Mouse (Mus musculus) embryonic stem cell, embryonic (primary cell): Measurements from ENCODE around the gene Pgpep1.

ENCODE experiments used
- CTCF ChIA-PET, 4 experiments: fragments of 300-600 bp in 2 of 4; fragments of 350-600 bp in 2 of 4; sonication (Branson Sonifier 250); formaldehyde crosslinking; loops; one replicate each; lab custom pipeline; 2022; ENCODE audit warnings: inconsistent platforms in 2 of 4; lab: Charles Lee
- POLR2A ChIA-PET, 4 experiments: fragments of 300-600 bp in 2 of 4; fragments of 350-600 bp in 2 of 4; sonication (Branson Sonifier 250); formaldehyde crosslinking; loops; one replicate each; lab custom pipeline; 2022; ENCODE audit warnings: antibody characterized with exemption in 4 of 4, inconsistent platforms in 1 of 4; lab: Charles Lee

Gene Pgpep1

DNA sequence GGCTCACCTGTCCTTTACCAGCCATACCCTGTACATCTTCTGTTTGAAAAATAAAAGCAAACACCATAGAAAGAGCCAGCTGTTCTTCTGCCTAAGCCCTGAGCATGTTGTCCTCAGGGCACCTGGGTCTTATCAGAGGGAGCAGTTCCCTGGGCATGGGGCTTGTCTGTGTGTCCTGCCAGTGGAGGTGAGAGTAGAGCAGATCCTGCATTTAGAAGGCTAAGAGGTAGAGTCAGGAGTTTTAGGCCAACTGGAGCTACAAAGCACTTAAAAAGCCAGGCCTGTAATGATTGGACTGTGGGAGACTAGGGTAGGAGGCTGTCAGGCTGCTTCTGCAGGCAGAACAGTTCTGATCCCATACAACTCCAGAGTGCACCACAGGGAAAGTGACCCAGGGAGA is 18.5 kb upstream of the Pgpep1 start:
- ChIA-PET CTCF (interaction anchor here in 1 of 4 experiments (0.6 kb wide), 2 partner anchors 116 to 166 kb away, joined by 3 read pairs; no protein-coding TSS in a partner anchor), POLR2A (interaction anchor here in 3 of 4 experiments (1.0 to 21.3 kb wide), 10 partner anchors 10 to 161 kb away, joined by 3 to 1467 read pairs (median 7); partner anchors contain the start of genes Jund (in 3 of the 3), Iqcn (in 2 of the 3), Arrdc2 (in 1 of the 3) and Pgpep1 (in 1 of the 3))

DNA sequence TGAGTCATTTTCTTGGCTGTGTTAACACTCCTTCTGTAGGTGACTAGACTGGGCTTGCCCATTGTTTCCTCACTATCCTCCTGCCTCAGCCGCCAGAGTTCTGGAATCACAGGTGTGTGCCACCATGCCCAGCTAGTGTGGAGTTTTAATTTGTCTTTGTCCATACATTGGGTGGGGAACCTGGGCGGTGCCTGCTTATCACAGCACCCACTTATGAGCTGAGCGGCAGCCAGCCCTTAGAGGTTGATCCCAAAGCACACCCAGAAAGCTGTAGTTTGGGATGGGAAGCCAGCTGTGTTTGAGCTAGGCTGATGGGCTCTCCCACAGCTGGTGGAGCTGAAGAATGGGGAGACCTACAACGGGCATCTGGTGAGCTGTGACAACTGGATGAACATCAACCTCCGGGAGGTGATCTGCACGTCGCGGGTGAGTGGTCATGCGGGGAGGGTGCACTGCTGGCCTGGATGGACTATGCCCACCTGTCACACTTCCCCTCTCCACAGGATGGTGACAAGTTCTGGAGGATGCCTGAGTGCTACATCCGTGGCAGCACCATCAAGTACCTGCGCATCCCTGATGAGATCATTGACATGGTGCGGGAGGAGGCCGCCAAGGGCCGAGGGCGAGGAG is 17.4 kb upstream of the Pgpep1 start:
- POLR2A ChIA-PET, result interaction anchor here in 3 of 4 experiments (0.5 to 21.3 kb wide), 18 partner anchors 8 to 527 kb away, joined by 3 to 1467 read pairs (median 4); partner anchors contain the start of genes Jund (in 3 of the 3) and Iqcn (in 2 of the 3)
- CTCF ChIA-PET, result interaction anchor here in 2 of 4 experiments (0.6 to 1.0 kb wide), 2 partner anchors 41 to 179 kb away, joined by 3 to 5 read pairs; partner anchors contain the start of gene Gm3336 (in 1 of the 2)

DNA sequence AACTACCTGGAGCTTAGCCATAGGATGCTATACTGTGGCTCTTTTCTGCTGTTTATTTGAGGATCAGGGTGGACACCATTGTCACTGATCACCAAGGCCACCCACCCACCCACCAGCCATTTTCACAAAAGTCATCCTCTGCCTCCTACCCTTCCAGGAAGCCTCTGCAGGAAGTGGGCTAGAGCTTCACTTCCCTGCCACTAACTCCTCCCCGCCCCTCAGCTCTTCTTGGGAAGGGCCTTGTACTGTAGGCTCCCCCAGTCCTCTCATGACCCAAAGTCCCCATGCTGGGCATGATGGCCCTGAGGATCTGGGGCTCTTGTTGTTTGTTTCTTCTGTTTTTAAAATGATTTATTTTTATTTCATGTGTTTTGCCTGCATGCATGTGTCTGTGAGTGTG is 15.1 kb upstream of the Pgpep1 start:
- ChIA-PET POLR2A (interaction anchor here (0.6 to 21.3 kb wide), 45 partner anchors 9 to 230 kb away, joined by 3 to 1467 read pairs (median 12); partner anchors contain the start of genes Jund (in 4 of the 4), Arrdc2 (in 2 of the 4), Gdf15 (in 2 of the 4) and Iqcn (in 2 of the 4)), CTCF (interaction anchor here in 2 of 4 experiments (0.7 to 5.6 kb wide), 6 partner anchors 16 to 172 kb away, joined by 3 to 93 read pairs (median 4); partner anchors contain the start of gene Jund (in 1 of the 2))

DNA sequence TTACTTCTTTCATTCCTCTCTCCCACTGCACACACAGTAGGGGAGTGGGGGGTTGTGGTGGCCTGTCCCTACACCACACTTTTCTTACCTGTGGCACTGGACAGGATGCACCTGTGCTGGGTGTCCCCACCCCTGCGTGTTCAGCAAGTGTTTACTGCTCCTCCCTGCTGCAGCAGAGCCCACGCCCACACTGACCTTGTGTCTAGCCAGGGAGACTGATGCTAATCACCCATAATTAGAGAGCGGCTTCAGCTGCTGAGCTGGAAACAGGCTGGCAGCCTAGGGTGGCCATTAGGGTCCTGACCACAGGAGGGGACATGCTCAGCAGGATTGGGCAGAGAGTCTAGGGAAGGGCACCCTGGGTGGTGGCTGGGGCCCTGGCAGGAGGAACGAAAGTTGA is 14.5 kb upstream of the Pgpep1 start:
- CTCF ChIA-PET, result interaction anchor here in 3 of 4 experiments (0.6 to 5.6 kb wide), 10 partner anchors 17 to 278 kb away, joined by 3 to 93 read pairs (median 5); partner anchors contain the start of gene Jund (in 1 of the 3)

DNA sequence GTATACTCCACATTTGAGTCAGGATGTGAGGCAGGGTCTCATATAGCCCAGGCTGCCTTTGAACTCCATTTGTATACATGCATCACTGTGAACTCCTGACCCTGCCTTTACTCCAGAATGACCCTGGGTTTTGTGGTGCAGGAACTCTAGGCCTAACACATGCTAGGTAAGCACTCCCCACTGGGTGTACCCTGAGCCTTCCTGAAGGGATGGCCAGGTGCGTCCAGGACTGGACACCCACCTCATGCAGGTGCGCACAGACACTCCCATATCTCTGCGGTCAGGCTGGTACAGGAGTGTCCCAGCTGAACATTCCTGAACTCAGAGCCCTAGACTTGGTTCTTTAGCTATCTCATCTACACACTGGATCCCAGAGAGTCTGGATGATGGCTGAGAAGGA is 13.9 kb upstream of the Pgpep1 start:
- POLR2A ChIA-PET, result interaction anchor here (0.6 to 21.3 kb wide), 114 partner anchors 8 to 896 kb away, joined by 3 to 1467 read pairs (median 8); partner anchors contain the start of genes Jund (in 4 of the 4), Arrdc2 (in 3 of the 4), Fkbp8 (in 3 of the 4) and Iqcn (in 3 of the 4)
- CTCF ChIA-PET, result interaction anchor here (0.6 to 5.6 kb wide), 25 partner anchors 14 to 388 kb away, joined by 3 to 93 read pairs (median 6); partner anchors contain the start of genes Gm3336 (in 2 of the 4), Jund (in 2 of the 4), Mpv17l2 (in 1 of the 4) and Pgpep1 (in 1 of the 4)

More for the DNA sequence above, 14.5 kb upstream of the Pgpep1 start:
- POLR2A ChIA-PET, result interaction anchor here (0.8 to 21.3 kb wide), 56 partner anchors 9 to 895 kb away, joined by 3 to 1467 read pairs (median 12); partner anchors contain the start of genes Jund (in 4 of the 4), Iqcn (in 3 of the 4), Arrdc2 (in 2 of the 4) and Gdf15 (in 2 of the 4)

DNA sequence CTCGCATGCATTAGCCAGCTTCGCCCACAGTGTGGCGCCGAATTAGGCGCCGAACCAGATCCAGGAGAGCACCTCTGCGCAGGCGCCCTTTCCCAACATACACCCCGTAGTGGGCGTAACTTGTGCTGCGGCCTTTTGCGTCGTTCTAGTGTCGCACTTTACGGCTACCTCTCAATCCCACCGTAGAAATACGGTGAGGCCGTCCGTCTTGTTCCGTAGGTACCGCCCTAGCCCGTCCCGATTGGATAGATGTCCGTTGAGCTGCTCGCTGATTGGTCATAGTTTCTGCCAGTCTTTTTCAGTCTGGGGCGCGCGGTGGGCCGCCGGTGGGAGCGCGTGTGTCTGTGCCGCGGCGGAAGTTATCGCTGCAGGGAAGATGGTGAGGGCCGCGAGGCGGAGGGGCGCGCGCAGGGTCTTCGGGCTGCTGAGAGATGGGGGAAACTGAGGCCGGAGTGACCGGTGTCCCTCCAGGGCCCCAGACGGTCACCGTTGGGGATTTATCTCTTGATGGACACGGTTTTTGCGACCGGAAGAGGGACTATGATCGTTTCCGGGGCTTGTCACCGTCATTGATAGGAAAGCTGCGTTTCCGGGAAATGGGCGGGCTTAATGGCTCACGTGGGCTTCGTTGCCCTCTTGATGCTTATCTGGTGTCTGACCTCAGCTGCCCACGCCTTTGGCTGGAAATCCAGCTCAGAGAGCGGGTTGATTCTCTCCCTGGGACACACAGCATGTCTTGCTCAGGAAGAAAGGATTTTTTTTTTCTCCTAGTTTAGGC is 13.1 kb upstream of the Pgpep1 start, which contains the start of gene Lsm4:
Gene Lsm4, plus strand, starts transcription at position 170 of the 778 bp plus-strand sequence.
- CTCF ChIA-PET, result interaction anchor here (0.5 to 5.6 kb wide), 68 partner anchors 9 to 1314 kb away, joined by 3 to 93 read pairs (median 4); partner anchors contain the start of genes Gm3336 (in 3 of the 4), Jund (in 3 of the 4), Arrdc2 (in 2 of the 4) and Isyna1 (in 1 of the 4)
- POLR2A ChIA-PET, result interaction anchor here (0.6 to 21.3 kb wide), 153 partner anchors 8 to 1464 kb away, joined by 3 to 1467 read pairs (median 5); partner anchors contain the start of genes Arrdc2 (in 4 of the 4), Fkbp8 (in 4 of the 4), Jund (in 4 of the 4) and Kxd1 (in 4 of the 4)

DNA sequence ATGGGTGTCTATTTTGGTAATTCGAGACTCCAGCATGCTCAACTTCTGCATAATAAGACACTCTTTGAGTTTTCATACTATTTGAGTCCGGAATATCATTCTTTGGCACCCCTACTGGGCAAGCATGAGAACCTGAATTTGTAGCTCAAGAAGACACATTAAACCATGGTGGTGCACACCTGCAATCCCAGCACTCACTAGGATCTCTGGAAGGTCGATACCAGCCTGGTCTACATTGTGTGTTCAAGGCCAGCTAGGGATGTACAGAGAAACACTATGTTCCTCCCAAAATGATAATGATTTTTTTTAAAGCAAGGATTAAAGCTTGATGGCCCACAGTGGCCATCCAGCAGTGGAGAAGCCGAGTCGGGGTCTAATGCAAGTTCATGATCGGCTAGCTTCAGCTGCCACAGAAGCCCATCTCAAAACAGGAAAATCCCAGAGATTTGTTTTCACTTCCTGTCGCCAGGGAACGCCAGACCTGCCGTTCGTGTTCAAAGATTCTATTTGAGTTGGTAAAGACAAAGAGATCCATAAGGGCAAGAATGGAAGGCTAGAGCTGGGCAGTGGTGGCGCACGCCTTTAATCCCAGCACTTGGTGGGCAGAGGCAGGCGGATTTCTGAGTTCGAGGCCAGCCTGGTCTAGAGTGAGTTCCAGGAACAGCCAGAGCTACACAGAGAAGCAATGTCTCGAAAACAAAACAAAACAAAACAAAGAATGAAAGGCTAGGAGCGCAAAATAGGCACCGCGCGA is 12.3 kb upstream of the Pgpep1 start:
- CTCF ChIA-PET, result interaction anchor here (0.6 to 5.6 kb wide), 69 partner anchors 8 to 576 kb away, joined by 3 to 93 read pairs (median 5); partner anchors contain the start of genes Jund (in 3 of the 4), Arrdc2 (in 2 of the 4), Gm3336 (in 2 of the 4) and Isyna1 (in 1 of the 4)
- POLR2A ChIA-PET, result interaction anchor here (0.6 to 21.3 kb wide), 130 partner anchors 7 to 1464 kb away, joined by 3 to 1467 read pairs (median 6); partner anchors contain the start of genes Arrdc2 (in 4 of the 4), Jund (in 4 of the 4), Ssbp4 (in 4 of the 4) and Iqcn (in 3 of the 4)

DNA sequence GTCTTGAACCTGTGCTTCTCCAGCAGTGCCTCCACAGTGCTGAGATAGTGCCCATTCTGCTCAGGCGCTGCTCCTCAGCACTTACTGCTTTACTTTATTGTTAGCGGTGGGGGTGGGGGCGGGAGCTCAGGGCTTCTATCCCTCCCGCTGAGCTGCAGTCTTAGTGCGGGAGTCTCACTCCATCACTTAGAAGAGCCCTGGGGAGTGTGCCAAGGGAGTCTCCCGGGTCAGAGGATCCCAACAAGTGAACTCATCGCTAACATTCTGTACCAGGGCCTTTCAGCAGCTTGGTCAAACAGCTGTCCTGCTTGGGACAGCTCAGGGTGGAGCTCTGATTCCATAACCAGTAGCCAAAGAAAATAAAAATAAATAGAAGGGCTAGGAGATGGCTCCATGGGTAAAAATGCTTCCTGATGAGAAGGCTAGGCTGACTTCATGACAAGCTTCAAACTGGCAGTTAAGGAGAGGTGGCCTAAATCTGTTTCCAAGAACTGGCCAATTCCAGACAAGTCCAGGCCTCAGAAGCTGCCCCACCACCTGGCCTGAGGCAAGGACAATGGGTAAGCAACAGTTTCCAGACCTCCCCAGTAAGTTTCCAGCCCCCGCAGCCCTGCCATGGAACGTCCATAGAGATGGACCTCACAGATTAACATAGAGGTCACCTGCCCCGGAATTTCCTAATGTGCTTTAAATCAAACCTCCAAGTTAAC is 11.6 kb upstream of the Pgpep1 start:
- ChIA-PET POLR2A (interaction anchor here (0.6 to 21.3 kb wide), 55 partner anchors 9 to 226 kb away, joined by 3 to 1467 read pairs (median 11); partner anchors contain the start of genes Jund (in 4 of the 4), Pgpep1 (in 3 of the 4), Ssbp4 (in 3 of the 4) and Iqcn (in 2 of the 4)), CTCF (interaction anchor here (0.7 to 5.6 kb wide), 32 partner anchors 9 to 310 kb away, joined by 3 to 93 read pairs (median 6); partner anchors contain the start of genes Jund (in 3 of the 4), Arrdc2 (in 1 of the 4), Gm3336 (in 1 of the 4) and Pgpep1 (in 1 of the 4))

DNA sequence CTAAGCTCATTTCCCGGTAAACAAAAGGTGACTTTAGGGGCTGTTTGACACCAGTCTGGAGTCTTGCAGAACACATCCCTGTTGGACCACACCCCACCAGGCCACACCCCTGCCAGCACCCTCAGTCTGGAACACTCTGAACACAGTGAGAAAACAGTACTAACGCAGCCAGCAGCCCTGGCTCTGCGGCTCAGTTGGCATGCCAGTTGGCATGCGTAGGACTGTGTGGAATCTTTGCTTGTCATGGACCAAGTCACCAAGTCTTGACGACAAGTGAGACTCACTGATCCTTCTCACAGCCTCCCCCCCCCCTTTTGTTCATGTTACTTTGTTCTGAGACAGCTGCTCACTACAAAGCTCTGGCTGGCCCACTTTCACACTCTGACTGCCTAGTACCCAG is 6.9 kb upstream of the Pgpep1 start:
- POLR2A ChIA-PET, result interaction anchor here (0.6 to 11.3 kb wide), 41 partner anchors 7 to 819 kb away, joined by 3 to 164 read pairs (median 4); partner anchors contain the start of genes Jund (in 4 of the 4), Arrdc2 (in 2 of the 4), Ell (in 1 of the 4) and Iqcn (in 1 of the 4)
- CTCF ChIA-PET, result interaction anchor here (0.6 to 4.1 kb wide), 21 partner anchors 7 to 305 kb away, joined by 3 to 16 read pairs (median 4); partner anchors contain the start of genes Arrdc2 (in 1 of the 4), Jund (in 1 of the 4), Lrrc25 (in 1 of the 4) and Mast3 (in 1 of the 4)

DNA sequence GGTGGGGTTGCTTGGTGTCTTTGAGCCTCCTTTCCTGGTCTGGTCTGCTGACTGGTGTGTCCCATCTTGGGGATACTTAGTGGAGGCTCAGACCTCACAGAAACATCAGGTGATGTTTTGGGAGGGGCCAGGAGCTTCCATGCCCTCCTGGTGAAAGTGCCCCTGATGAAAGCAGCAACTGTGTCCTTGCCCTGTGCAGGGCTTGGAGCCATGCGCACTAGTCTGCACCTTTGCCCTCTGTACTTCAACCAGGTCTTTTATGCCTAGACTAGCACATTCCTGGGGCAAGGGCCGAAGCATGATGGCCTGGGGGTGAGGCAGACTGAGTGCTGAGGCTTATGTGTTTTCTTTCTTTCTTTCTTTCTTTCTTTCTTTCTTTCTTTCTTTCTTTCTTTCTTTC is 5.4 kb upstream of the Pgpep1 start:
- ChIA-PET POLR2A (interaction anchor here in 2 of 4 experiments (0.9 to 11.3 kb wide), 16 partner anchors 9 to 198 kb away, joined by 3 to 164 read pairs (median 8); partner anchors contain the start of genes Jund (in 2 of the 2), Kcnn1 (in 1 of the 2) and Lsm4 (in 1 of the 2)), CTCF (no interaction called here)

DNA sequence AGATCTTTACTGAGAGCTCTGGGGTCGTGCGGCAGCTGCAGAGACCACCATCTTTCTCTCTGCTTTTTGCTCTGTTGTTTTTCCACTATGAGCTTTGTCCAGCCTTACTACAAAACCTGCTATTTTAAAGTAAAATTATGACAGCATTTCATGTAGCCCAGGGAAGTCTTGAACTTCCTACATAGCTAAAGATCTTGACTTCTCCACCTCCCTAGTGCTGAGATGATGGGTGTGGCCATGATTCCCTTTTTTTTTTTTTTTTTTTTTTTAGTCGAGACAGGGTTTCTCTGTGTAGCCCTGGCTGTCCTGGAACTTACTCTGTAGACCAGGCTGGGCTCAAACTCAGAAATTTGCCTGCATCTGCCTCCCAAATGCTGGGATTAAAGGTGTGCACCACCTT is 4.4 kb upstream of the Pgpep1 start:
- CTCF ChIA-PET, result interaction anchor here in 2 of 4 experiments (0.6 to 1.2 kb wide), 2 partner anchors 8 to 330 kb away, joined by 6 to 9 read pairs; partner anchors contain the start of gene Lsm4 (in 1 of the 2)
- POLR2A ChIA-PET, result interaction anchor here (0.5 to 7.6 kb wide), 13 partner anchors 8 to 391 kb away, joined by 3 to 164 read pairs (median 4); partner anchors contain the start of genes Jund (in 3 of the 4) and Lsm4 (in 2 of the 4)

DNA sequence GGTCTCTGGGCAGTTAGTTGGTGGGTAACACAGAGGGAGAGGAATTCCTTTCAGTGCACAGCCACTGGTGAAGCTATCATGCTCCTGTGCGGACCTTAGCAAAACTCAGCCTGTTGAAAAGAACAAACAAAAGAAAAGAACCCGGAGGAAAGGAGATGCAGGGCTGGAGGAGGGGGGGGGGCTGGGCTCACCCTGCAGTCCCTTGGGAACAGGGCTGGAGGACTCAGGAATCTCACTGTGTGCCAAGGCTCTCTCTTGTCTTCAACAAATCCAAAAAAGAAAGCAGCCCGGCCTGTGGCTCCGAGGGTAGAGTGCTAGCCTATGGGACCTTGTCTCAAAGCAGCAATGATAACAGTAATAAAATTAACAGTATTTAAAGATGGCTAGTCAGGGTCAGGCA is 3.5 kb upstream of the Pgpep1 start:
- POLR2A ChIA-PET, result interaction anchor here in 2 of 4 experiments (1.5 to 7.6 kb wide), 7 partner anchors 8 to 35 kb away, joined by 3 to 164 read pairs (median 8); partner anchors contain the start of genes Jund (in 2 of the 2) and Lsm4 (in 2 of the 2)
- CTCF ChIA-PET, result no interaction called here

DNA sequence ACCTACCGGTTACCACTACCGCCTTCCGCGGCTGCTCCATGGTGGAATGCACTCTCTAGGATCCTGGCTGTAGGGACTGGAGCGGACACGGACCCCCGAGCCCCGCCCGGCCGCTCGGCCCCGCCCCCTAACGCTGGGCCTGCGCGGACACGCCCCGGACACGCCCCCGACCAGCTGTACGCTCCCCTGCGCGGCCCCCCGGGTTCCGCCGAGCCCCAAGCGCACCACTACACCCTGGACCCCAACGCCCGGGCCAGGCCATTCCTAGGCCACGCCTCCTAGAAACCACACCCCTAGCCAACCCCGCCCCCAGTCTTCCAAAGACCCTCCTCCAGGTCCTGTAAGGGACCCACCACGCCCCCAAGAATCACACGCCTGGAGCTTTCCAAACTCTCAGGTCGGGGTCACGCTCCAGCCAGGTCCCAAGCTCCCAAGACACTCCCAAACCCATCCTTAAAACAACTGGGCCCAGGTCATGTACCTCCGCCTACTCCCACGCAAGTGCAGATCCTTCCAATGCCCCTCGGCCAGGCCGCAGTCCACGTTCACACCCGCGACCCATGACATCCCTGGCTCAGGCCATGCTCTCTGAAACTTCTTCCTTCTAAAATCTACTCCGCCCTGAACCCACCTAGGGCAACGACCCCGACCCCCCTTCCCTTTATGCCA is 450 bp downstream of the Pgpep1 start:
- ChIA-PET POLR2A (interaction anchor here (0.5 to 27.2 kb wide), 102 partner anchors 9 to 1657 kb away, joined by 3 to 1017 read pairs (median 5); partner anchors contain the start of genes Jund (in 3 of the 4), Lsm4 (in 3 of the 4), Gm3336 (in 2 of the 4) and Lrrc25 (in 2 of the 4)), CTCF (interaction anchor here (0.6 to 2.8 kb wide), 24 partner anchors 9 to 288 kb away, joined by 3 to 17 read pairs (median 4); partner anchors contain the start of genes Arrdc2 (in 1 of the 4) and Lsm4 (in 1 of the 4))
